In genomic region chr10:38381873-38382296, GRCm38 (mm10) we compare ENCODE assay signal across 11 mouse cellular contexts.
DNase-seq lines count a peak whose midpoint lies in the region; ATAC-seq and TF ChIP-seq lines count a peak whose summit lies in the region.
"Had no signal": no experiment of that assay in that cellular context is flagged by ENCODE, and none has a peak within 500 bp of the region (broad histone marks: within the 10 kb centered on the region; RNA-seq: fewer than 3 reads in every experiment).

No protein-coding gene starts in this region.

- H3K27ac ChIP-seq in forebrain, embryonic 11.5 days (ENCODE audit: low read depth, low read length), result no peak overlapping the region
- no peak overlapping the region for H3K27ac ChIP-seq in forebrain, embryonic 12.5 days
- no peak overlapping the region for H3K27ac ChIP-seq in lung, embryonic 16.5 days (ENCODE audit: low read length)
- peak overlapping the region; percentile 32; the same call in 1 of the 2 replicates for H3K27ac ChIP-seq in hindbrain, postnatal 0 days
- no peak overlapping the region for H3K27ac ChIP-seq in intestine, postnatal 0 days (ENCODE audit: low read depth, low read length)
- H3K27ac ChIP-seq: embryonic facial prominence, embryonic 12.5 days had no signal

- no peak overlapping the region for H3K4me2 ChIP-seq in forebrain, embryonic 11.5 days (ENCODE audit: low read depth, low read length, severe bottlenecking)
- no peak overlapping the region for H3K4me2 ChIP-seq in forebrain, embryonic 12.5 days
- H3K4me2 ChIP-seq in lung, embryonic 16.5 days (ENCODE audit: low read depth, low read length), result no peak overlapping the region
- no peak overlapping the region for H3K4me2 ChIP-seq in hindbrain, postnatal 0 days (ENCODE audit: low read depth, low read length)
- no peak overlapping the region for H3K4me2 ChIP-seq in intestine, postnatal 0 days (replicated peaks; ENCODE audit: low read depth)
- H3K4me2 ChIP-seq: embryonic facial prominence, embryonic 12.5 days had no signal

- 0 out of 2 replicates have a peak, but pooled peaks have one; percentile 18 for ATAC-seq in forebrain, embryonic 11.5 days (replicated peaks; ENCODE audit: low FRiP score)
- ATAC-seq in forebrain, embryonic 12.5 days (ENCODE audit: low FRiP score), result no peak
- ATAC-seq in lung, embryonic 16.5 days (ENCODE audit: low read depth), result peak; percentile 38; the same call in 1 of the 2 replicates
- peak; percentile 97 for ATAC-seq in hindbrain, postnatal 0 days
- no peak for ATAC-seq in intestine, postnatal 0 days
- ATAC-seq: intestine, embryonic 16.5 days had no signal

- intact Hi-C loops in heart, postnatal 36 days (cut with DNase I), result no loop called here

- no peak overlapping the region for H3K4me3 ChIP-seq in forebrain, embryonic 11.5 days (ENCODE audit: low read depth, low read length)
- H3K4me3 ChIP-seq in forebrain, embryonic 12.5 days (replicated peaks), result no peak overlapping the region
- H3K4me3 ChIP-seq in lung, embryonic 16.5 days (ENCODE audit: low read length), result no peak overlapping the region
- H3K4me3 ChIP-seq in hindbrain, postnatal 0 days (ENCODE audit: low read length), result no peak overlapping the region
- H3K4me3 ChIP-seq in intestine, postnatal 0 days (ENCODE audit: low read depth, low read length), result no peak overlapping the region
- H3K4me3 ChIP-seq: embryonic facial prominence, embryonic 12.5 days had no signal

- no peak overlapping the region for H3K9ac ChIP-seq in forebrain, embryonic 11.5 days (ENCODE audit: low read length)
- H3K9ac ChIP-seq in forebrain, embryonic 12.5 days, result no peak overlapping the region
- no peak overlapping the region for H3K9ac ChIP-seq in lung, embryonic 16.5 days (ENCODE audit: low read length)
- no peak overlapping the region for H3K9ac ChIP-seq in hindbrain, postnatal 0 days (replicated peaks; ENCODE audit: low read length)
- H3K9ac ChIP-seq in intestine, postnatal 0 days (ENCODE audit: low read depth, low read length), result no peak overlapping the region
- H3K9ac ChIP-seq: embryonic facial prominence, embryonic 12.5 days had no signal

- H3K27me3 ChIP-seq in forebrain, embryonic 11.5 days (ENCODE audit: control insufficient read depth, insufficient read depth, low read length), result no peaks in the 10 kb centered on the region
- H3K27me3 ChIP-seq in forebrain, embryonic 12.5 days, result no peaks in the 10 kb centered on the region
- no peaks in the 10 kb centered on the region for H3K27me3 ChIP-seq in lung, embryonic 16.5 days (ENCODE audit: control insufficient read depth, insufficient read depth, low read depth, low read length)
- no peaks in the 10 kb centered on the region for H3K27me3 ChIP-seq in hindbrain, postnatal 0 days (ENCODE audit: insufficient read depth, low read length)
- H3K27me3 ChIP-seq in intestine, postnatal 0 days (replicated peaks; ENCODE audit: control insufficient read depth, insufficient read depth, low read length), result no peaks in the 10 kb centered on the region
- H3K27me3 ChIP-seq: embryonic facial prominence, embryonic 12.5 days had no signal

- H3K36me3 ChIP-seq in forebrain, embryonic 11.5 days (ENCODE audit: control insufficient read depth, insufficient read depth, low read length), result no peaks in the 10 kb centered on the region
- no peaks in the 10 kb centered on the region for H3K36me3 ChIP-seq in forebrain, embryonic 12.5 days (replicated peaks)
- H3K36me3 ChIP-seq in lung, embryonic 16.5 days (ENCODE audit: control insufficient read depth, insufficient read depth, low read length), result no peaks in the 10 kb centered on the region
- no peaks in the 10 kb centered on the region for H3K36me3 ChIP-seq in hindbrain, postnatal 0 days (ENCODE audit: insufficient read depth, low read length)
- no peaks in the 10 kb centered on the region for H3K36me3 ChIP-seq in intestine, postnatal 0 days (ENCODE audit: control insufficient read depth, insufficient read depth)
- H3K36me3 ChIP-seq: embryonic facial prominence, embryonic 12.5 days had no signal

- no peaks in the 10 kb centered on the region for H3K4me1 ChIP-seq in forebrain, embryonic 11.5 days (replicated peaks; ENCODE audit: control insufficient read depth, insufficient read depth, low read length)
- H3K4me1 ChIP-seq in forebrain, embryonic 12.5 days, result no peaks in the 10 kb centered on the region
- H3K4me1 ChIP-seq in lung, embryonic 16.5 days (replicated peaks; ENCODE audit: control insufficient read depth, insufficient read depth, low read length), result no peaks in the 10 kb centered on the region
- no peaks in the 10 kb centered on the region for H3K4me1 ChIP-seq in hindbrain, postnatal 0 days (ENCODE audit: insufficient read depth, low read length)
- no peaks in the 10 kb centered on the region for H3K4me1 ChIP-seq in intestine, postnatal 0 days (replicated peaks; ENCODE audit: control insufficient read depth, insufficient read depth, low read length)
- H3K4me1 ChIP-seq: embryonic facial prominence, embryonic 12.5 days had no signal

- 92% methylated on average over 7 of the region's 7 CpGs for WGBS in forebrain, embryonic 11.5 days
- WGBS in forebrain, embryonic 12.5 days, result 91% methylated on average over 7 of the region's 7 CpGs
- WGBS in lung, embryonic 16.5 days, result 75% methylated on average over 7 of the region's 7 CpGs
- WGBS in hindbrain, postnatal 0 days, result 51% methylated on average over 7 of the region's 7 CpGs
- WGBS in intestine, postnatal 0 days, result 90% methylated on average over 7 of the region's 7 CpGs

- DNase-seq in forebrain, embryonic 11.5 days (ENCODE audit: low spot score), result no peak
- DNase-seq in lung, adult 18-20 months, result no peak
- DNase-seq in cerebellum, adult 9-11 months, result peak; percentile 31
- peak; percentile 87 for DNase-seq in hindbrain, postnatal 0 days (ENCODE audit: low spot score)
- DNase-seq in heart, postnatal 36 days, result no peak
- DNase-seq: adrenal gland, postnatal 10 days had no signal

- no peaks in the 10 kb centered on the region for H3K9me3 ChIP-seq in forebrain, embryonic 11.5 days (ENCODE audit: control insufficient read depth, low read length)
- H3K9me3 ChIP-seq in forebrain, embryonic 12.5 days, result no peaks in the 10 kb centered on the region
- no peaks in the 10 kb centered on the region for H3K9me3 ChIP-seq in lung, embryonic 16.5 days (ENCODE audit: control insufficient read depth, low read length)
- no peaks in the 10 kb centered on the region for H3K9me3 ChIP-seq in hindbrain, postnatal 0 days (ENCODE audit: low read length)
- no peaks in the 10 kb centered on the region for H3K9me3 ChIP-seq in intestine, postnatal 0 days (ENCODE audit: control insufficient read depth)
- H3K9me3 ChIP-seq: embryonic facial prominence, embryonic 12.5 days had no signal

- peak; percentile 72 for TF ChIP-seq CTCF in hindbrain, postnatal 0 days (IDR thresholded peaks at IDR 0.05; ENCODE audit: low read depth)
- TF ChIP-seq CTCF in intestine, postnatal 0 days (IDR thresholded peaks at IDR 0.05; ENCODE audit: low read depth), result no peak

Comparison
In these comparisons a context has a peak if more than half of its experiments do, and no peak if none do; other contexts are left out.
1. ATAC-seq: peak in forebrain, embryonic 11.5 days (single experiment), lung, embryonic 16.5 days (single experiment) and hindbrain, postnatal 0 days (single experiment); none in forebrain, embryonic 12.5 days (single experiment) and intestine, postnatal 0 days (single experiment).
2. DNase-seq: peak in cerebellum, adult 9-11 months (single experiment) and hindbrain, postnatal 0 days (single experiment); none in forebrain, embryonic 11.5 days (single experiment), lung, adult 18-20 months (0 of 2) and heart, postnatal 36 days (0 of 2).